Mouse (Mus musculus) CH12.LX (cell line): ENCODE measurements at regions not wholly inside any gene's neighbourhood (a gene's known extent, or its start where the extent isn't known, plus 50 kb on each side); places are given as distances from the start of the nearest gene placed in this dataset.

ENCODE experiments used
- DNase-seq: peaks from one replicate; pipeline ENCODE4 v3.0.0-alpha.2; 2013; ENCODE audit errors: extremely low read depth
- H3K27ac ChIP-seq: 2 replicates; pipeline ENCODE4 v1.5.1; 2012; ENCODE audit warnings: low read depth, mild to moderate bottlenecking, control low read depth, moderate library complexity; ENCODE audit not compliant: insufficient read depth
- H3K27me3 ChIP-seq: replicated peaks from 2 replicates; pipeline ENCODE3; 2012; ENCODE audit warnings: inconsistent platforms
- H3K36me3 ChIP-seq, 2 experiments: replicated peaks in 1 of 2; 2 replicates each; pipeline versions ENCODE3 to v1.6.1; 2012; ENCODE audit warnings: inconsistent platforms in 1 of 2, low read length in 1 of 2, mild to moderate bottlenecking in 1 of 2, mixed read lengths in 1 of 2, moderate library complexity in 1 of 2; ENCODE audit not compliant: control insufficient read depth in 1 of 2, insufficient read depth in 1 of 2
- H3K4me1 ChIP-seq, 2 experiments: 2 replicates each; pipeline ENCODE4 v1.6.1; 2012; ENCODE audit warnings: inconsistent platforms in 1 of 2, moderate library complexity in 1 of 2; ENCODE audit not compliant: insufficient read depth in 2 of 2, control insufficient read depth in 1 of 2
- H3K4me2 ChIP-seq: 2 replicates; pipeline ENCODE4 v1.6.1; 2012; ENCODE audit warnings: low read depth, mild to moderate bottlenecking, control low read depth; ENCODE audit not compliant: poor library complexity, insufficient read depth, severe bottlenecking
- H3K4me3 ChIP-seq, 3 experiments: fragments of 150-350 bp in 1 of 3; sonication (generic) in 1 of 3; replicated peaks in 1 of 3; 2 replicates each; pipeline versions ENCODE3 to v1.5.1; 2011 to 2012; ENCODE audit warnings: low read depth in 2 of 3, low read length in 2 of 3, mild to moderate bottlenecking in 2 of 3, moderate library complexity in 2 of 3, control low read depth in 1 of 3, improper control_type of control experiment in 1 of 3, inconsistent platforms in 1 of 3, mixed read lengths in 1 of 3; ENCODE audit not compliant: poor library complexity in 1 of 3
- H3K79me2 ChIP-seq: replicated peaks from 2 replicates; pipeline ENCODE4 v1.6.1; 2012; ENCODE audit warnings: mild to moderate bottlenecking, moderate library complexity; ENCODE audit not compliant: control insufficient read depth, poor library complexity, insufficient read depth, severe bottlenecking; ENCODE audit errors: extremely low read depth
- H3K9ac ChIP-seq: 2 replicates; pipeline ENCODE4 v1.6.1; 2012; ENCODE audit warnings: low read depth, mild to moderate bottlenecking, control low read depth, moderate library complexity; ENCODE audit not compliant: insufficient read depth
- H3K9me3 ChIP-seq: replicated peaks from 2 replicates; pipeline ENCODE3; 2012; ENCODE audit warnings: low read length, inconsistent platforms, mixed read lengths
- BHLHE40 ChIP-seq: IDR thresholded peaks from 2 replicates; pipeline ENCODE4 v1.6.1; 2011; ENCODE audit warnings: mild to moderate bottlenecking, low read depth, low read length, improper control_type of control experiment
- CHD1 ChIP-seq: IDR thresholded peaks from 2 replicates; pipeline ENCODE4 v1.6.1; 2012; ENCODE audit warnings: low read depth, low read length, improper control_type of control experiment, inconsistent platforms
- CTCF ChIP-seq, 2 experiments: IDR thresholded peaks in 1 of 2; conservative IDR thresholded peaks in 1 of 2; 2 replicates each; pipeline ENCODE4 v1.5.1; 2011 to 2012; ENCODE audit warnings: low read depth in 2 of 2, low read length in 2 of 2, improper control_type of control experiment in 1 of 2, inconsistent platforms in 1 of 2, mild to moderate bottlenecking in 1 of 2, moderate library complexity in 1 of 2
- E2F4 ChIP-seq: IDR thresholded peaks from 2 replicates; pipeline ENCODE4 v1.6.1; 2011; ENCODE audit warnings: low read depth, low read length, improper control_type of control experiment; ENCODE audit not compliant: insufficient replicate concordance
- ELF1 ChIP-seq: IDR thresholded peaks from 2 replicates; pipeline ENCODE4 v1.6.1; 2014; ENCODE audit warnings: low read depth, mild to moderate bottlenecking, inconsistent platforms, low read length, improper control_type of control experiment
- GABPA ChIP-seq: IDR thresholded peaks from 2 replicates; pipeline ENCODE4 v1.6.1; 2012; ENCODE audit warnings: low read depth, low read length, improper control_type of control experiment, inconsistent platforms; ENCODE audit not compliant: insufficient replicate concordance
- JUND ChIP-seq: conservative IDR thresholded peaks from 2 replicates; pipeline ENCODE4 v1.6.1; 2011; ENCODE audit warnings: low read depth, low read length, improper control_type of control experiment
- MAFK ChIP-seq: IDR thresholded peaks from 2 replicates; pipeline ENCODE4 v1.6.1; 2011; ENCODE audit warnings: low read length, improper control_type of control experiment; ENCODE audit not compliant: insufficient replicate concordance
- MAZ ChIP-seq: IDR thresholded peaks from 2 replicates; pipeline ENCODE4 v1.6.1; 2012; ENCODE audit warnings: low read depth, mild to moderate bottlenecking, inconsistent platforms, low read length, improper control_type of control experiment, moderate library complexity
- MXI1 ChIP-seq: IDR thresholded peaks from 2 replicates; pipeline ENCODE4 v1.6.1; 2011; ENCODE audit warnings: mild to moderate bottlenecking, low read depth, low read length, improper control_type of control experiment
- MYC ChIP-seq: IDR thresholded peaks from 2 replicates; pipeline ENCODE4 v1.6.1; 2011; ENCODE audit warnings: low read depth, mild to moderate bottlenecking, improper control_type of control experiment, low read length
- NELFE ChIP-seq: IDR thresholded peaks from 2 replicates; pipeline ENCODE4 v1.6.1; 2011; ENCODE audit warnings: low read depth, low read length, improper control_type of control experiment
- PAX5 ChIP-seq: IDR thresholded peaks from 2 replicates; pipeline ENCODE4 v1.6.1; 2012; ENCODE audit warnings: low read length, inconsistent platforms, mixed read lengths
- POLR2AphosphoS2 ChIP-seq: IDR thresholded peaks from 2 replicates; pipeline ENCODE4 v1.6.1; 2011; ENCODE audit warnings: low read depth, low read length, improper control_type of control experiment
- RAD21 ChIP-seq: IDR thresholded peaks from 2 replicates; pipeline ENCODE4 v1.6.1; 2011; ENCODE audit warnings: low read depth, mild to moderate bottlenecking, low read length, improper control_type of control experiment, moderate library complexity
- SIN3A ChIP-seq: IDR thresholded peaks from 2 replicates; pipeline ENCODE4 v1.6.1; 2012; ENCODE audit warnings: low read length, improper control_type of control experiment, inconsistent platforms
- TBP ChIP-seq: conservative IDR thresholded peaks from 2 replicates; pipeline ENCODE4 v1.6.1; 2011; ENCODE audit warnings: low read depth, low read length, improper control_type of control experiment
- UBTF ChIP-seq: IDR thresholded peaks from 2 replicates; pipeline ENCODE4 v1.6.1; 2012; ENCODE audit warnings: low read depth, mild to moderate bottlenecking, inconsistent platforms, low read length, improper control_type of control experiment, moderate library complexity
- USF1 ChIP-seq: IDR thresholded peaks from 2 replicates; pipeline ENCODE4 v1.6.1; 2014; ENCODE audit warnings: low read depth, mild to moderate bottlenecking, inconsistent platforms, low read length, improper control_type of control experiment
- ZKSCAN1 ChIP-seq: IDR thresholded peaks from 2 replicates; pipeline ENCODE4 v1.6.1; 2012; ENCODE audit warnings: low read depth, inconsistent platforms, low read length, improper control_type of control experiment, borderline replicate concordance
- ZMIZ1 ChIP-seq: IDR thresholded peaks from 2 replicates; pipeline ENCODE4 v1.6.1; 2012; ENCODE audit warnings: low read depth, mild to moderate bottlenecking, inconsistent platforms, low read length, improper control_type of control experiment
- dilution Hi-C: fragments of 300-500 bp; cut with MboI; formaldehyde crosslinking; loops from 2 replicates; pipeline ENCODE4 v1.14.3; 2020; ENCODE audit warnings: low sequenced_read_pairs; ENCODE audit not compliant: extremely low pct_unique_long_range_greater_than_20kb, extremely low pct_ligation_motif_present
- in situ Hi-C: fragments of 300-500 bp; cut with MboI; formaldehyde crosslinking; loops from 3 replicates; pipeline ENCODE4 v1.14.3; 2019; ENCODE audit warnings: low sequenced_read_pairs, low pct_ligation_motif_present, low pct_unique_long_range_greater_than_20kb, mixed read lengths

GRCm38 (mm10) chr17:85800357-85801078 is 112.4 kb upstream of the Six2 start:
- Histone ChIP-seq H3K79me2 (no peaks in the 10 kb centered on the region), H3K9ac (no peak overlapping the region), H3K27ac (no peak overlapping the region), H3K4me3 (no peak overlapping the region), H3K4me2 (no peak overlapping the region), H3K36me3 (no peaks in the 10 kb centered on the region), H3K4me1 (no peaks in the 10 kb centered on the region), H3K27me3 (no peaks in the 10 kb centered on the region), H3K9me3 (no peaks in the 10 kb centered on the region)
- dilution Hi-C loops = no loop called here
- TF ChIP-seq MXI1 (no peak), MYC (no peak), USF1 (no peak), RAD21 (no peak), ZKSCAN1 (no peak), TBP (no peak), NELFE (no peak), E2F4 (no peak), MAZ (no peak), BHLHE40 (no peak), POLR2AphosphoS2 (no peak), UBTF (no peak), SIN3A (no peak), JUND (no peak)
- DNase-seq = no peak
- in situ Hi-C loops = no loop called here

GRCm38 (mm10) chr17:85799865-85800356 is 111.8 kb upstream of the Six2 start:
- dilution Hi-C loops = no loop called here
- Histone ChIP-seq H3K4me1 (no peaks in the 10 kb centered on the region), H3K4me3 (no peak overlapping the region)

More at GRCm38 (mm10) chr17:85799865-85800356, 111.8 kb upstream of the Six2 start:
- in situ Hi-C loops = no loop called here
- Histone ChIP-seq H3K36me3 (no peaks in the 10 kb centered on the region), H3K4me2 (no peak overlapping the region), H3K9me3 (no peaks in the 10 kb centered on the region), H3K9ac (no peak overlapping the region), H3K79me2 (no peaks in the 10 kb centered on the region), H3K27me3 (no peaks in the 10 kb centered on the region), H3K27ac (no peak overlapping the region)
- TF ChIP-seq PAX5 (no peak), CHD1 (no peak), ZMIZ1 (no peak), CTCF (conservative IDR thresholded peaks at IDR 0.05 in 1 of 2, IDR thresholded peaks at IDR 0.05 in 1 of 2; ENCODE audit: low read depth in 2 of 2, low read length in 2 of 2) (no peak), ELF1 (no peak), E2F4 (no peak), MAFK (no peak), GABPA (no peak)
- DNase-seq = no peak
